Mouse (Mus musculus) limb, embryonic 11.5 days (tissue): ENCODE data around the gene 1700122O11Rik. TPM values are rescaled to one million over a fixed set of nuclear protein-coding genes. Genes with fewer than 3 reads are reported as not detected.

Experiments
- ATAC-seq: fragments of 200-750 bp; cut with Nextera tagmentation; 2 replicates; pipeline ENCODE4 v1.8.0; 2017; ENCODE audit warnings: low read depth; ENCODE audit not compliant: insufficient number of reproducible peaks, low FRiP score, low TSS enrichment
- DNase-seq: peaks from one replicate; pipeline ENCODE4 v3.0.0-alpha.2; 2015; ENCODE audit warnings: low spot score
- H3K27ac ChIP-seq: fragments of 300-500 bp; sonication (generic); replicated peaks from 2 replicates; pipeline ENCODE4 v1.5.1; 2014; ENCODE audit warnings: low read depth, mild to moderate bottlenecking, low read length
- H3K27me3 ChIP-seq: fragments of 300-500 bp; sonication (generic); 2 replicates; pipeline ENCODE4 v1.6.1; 2014; ENCODE audit warnings: mild to moderate bottlenecking, low read length, mixed read lengths; ENCODE audit not compliant: control insufficient read depth, insufficient read depth
- H3K36me3 ChIP-seq: fragments of 300-500 bp; sonication (generic); 2 replicates; pipeline ENCODE4 v1.6.1; 2014; ENCODE audit warnings: mild to moderate bottlenecking, low read length, moderate library complexity, mixed read lengths; ENCODE audit not compliant: control insufficient read depth, insufficient read depth
- H3K4me1 ChIP-seq: fragments of 300-500 bp; sonication (generic); 2 replicates; pipeline ENCODE4 v1.6.1; 2014; ENCODE audit warnings: low read length, mixed read lengths; ENCODE audit not compliant: control insufficient read depth, insufficient read depth
- H3K4me2 ChIP-seq: fragments of 300-500 bp; sonication (generic); 2 replicates; pipeline ENCODE4 v1.6.1; 2014; ENCODE audit warnings: low read depth, mild to moderate bottlenecking, moderate library complexity; ENCODE audit not compliant: severe bottlenecking
- H3K4me3 ChIP-seq: fragments of 300-500 bp; sonication (generic); 2 replicates; pipeline ENCODE4 v1.5.1; 2014; ENCODE audit warnings: low read depth, low read length
- H3K9ac ChIP-seq: fragments of 300-500 bp; sonication (generic); 2 replicates; pipeline ENCODE4 v1.6.1; 2014; ENCODE audit warnings: mild to moderate bottlenecking, low read length
- H3K9me3 ChIP-seq: fragments of 300-500 bp; sonication (generic); 2 replicates; pipeline ENCODE4 v1.6.1; 2016; ENCODE audit warnings: low read length; ENCODE audit not compliant: control insufficient read depth
- WGBS: fragments of 180-500 bp; shearing (Covaris S2); extraction: QIAGEN DNeasy Blood & Tissue Kit; methylation state at CpG from one replicate; pipeline ENCODE4 v1.1.7; 2014; 5-methylcytosine and 5-hydroxymethylcytosine counted together
- polyA plus RNA-seq: library from polyadenylated mRNA; unstranded; fragments of >200 nt; fragmentation: Nextera tagmentation; extraction: Ambion mirVana; gene quantifications from 2 replicates; pipeline ENCODE4 v1.2.1, GENCODE M21; 2014

1700122O11Rik gene
- polyA plus RNA-seq, 1 experiment from 2014 or later: not detected

DNA sequence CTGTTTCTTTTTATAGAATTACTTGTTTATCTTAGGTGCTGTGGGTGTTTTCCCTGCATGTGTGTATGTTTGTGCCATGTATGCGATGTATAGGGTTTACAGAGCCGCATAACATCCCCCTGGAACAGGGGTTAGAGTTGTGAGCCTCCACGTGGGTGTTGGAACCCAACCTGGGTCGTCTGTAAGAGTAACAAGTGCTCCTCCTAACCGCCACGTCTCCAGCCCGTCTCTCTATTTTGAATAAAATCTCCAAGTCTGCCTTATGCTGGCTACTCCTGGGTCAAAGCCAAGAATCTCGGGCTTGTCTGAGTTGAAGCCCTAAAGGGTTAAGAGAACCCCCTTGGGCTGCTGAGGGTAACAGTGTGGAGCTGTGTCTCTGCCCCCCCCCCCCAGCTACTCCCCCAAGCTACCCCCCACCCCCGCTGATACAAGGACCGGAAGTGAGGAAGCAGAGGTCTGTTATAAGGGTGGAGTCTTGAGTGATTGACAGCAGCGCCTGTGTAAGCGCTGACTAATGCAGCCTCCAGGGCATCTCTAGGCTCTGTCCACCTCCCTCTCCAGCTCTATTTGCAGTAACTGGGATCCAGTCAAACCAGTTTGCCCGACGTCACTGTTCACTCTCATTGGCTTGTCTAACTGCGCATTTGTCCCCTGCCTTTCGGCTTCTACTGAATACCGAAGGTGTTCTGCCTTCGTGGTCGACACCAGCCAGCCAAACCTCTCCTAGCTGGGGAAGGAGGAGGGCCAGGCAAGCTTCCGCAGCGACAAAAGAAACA, 36.3 kb downstream of the 1700122O11Rik start:
- peaks cover 16% of the 10 kb centered on the region; the same call in 1 of the 2 replicates for H3K4me1 ChIP-seq
- H3K36me3 ChIP-seq: no peaks in the 10 kb centered on the region
- peak overlapping the region; percentile 40 for H3K9ac ChIP-seq
- no peaks in the 10 kb centered on the region for H3K27me3 ChIP-seq
- H3K27ac ChIP-seq: no peak overlapping the region
- peak; percentile 63 for DNase-seq
- 8% methylated on average over 21 of the region's 21 CpGs for WGBS
- peak; percentile 67; the same call in 1 of the 2 replicates for ATAC-seq
- peak overlapping the region; percentile 47 for H3K4me2 ChIP-seq
- 0 out of 2 replicates have a peak overlapping the region, but pooled peaks have one; percentile 10 for H3K4me3 ChIP-seq
- no peaks in the 10 kb centered on the region for H3K9me3 ChIP-seq

GRCm38 (mm10) chr17:48001157-48001556, 36.9 kb downstream of the 1700122O11Rik start:
- no peak for DNase-seq
- H3K27me3 ChIP-seq: no peaks in the 10 kb centered on the region
- no peak for ATAC-seq
- peak overlapping the region; percentile 47; the same call in 1 of the 2 replicates for H3K4me2 ChIP-seq
- H3K9ac ChIP-seq: no peak overlapping the region
- no peak overlapping the region for H3K4me3 ChIP-seq
- 44% methylated on average over 7 of the region's 7 CpGs for WGBS
- H3K4me1 ChIP-seq: peaks cover 14% of the 10 kb centered on the region; the same call in 1 of the 2 replicates
- H3K27ac ChIP-seq: no peak overlapping the region
- no peaks in the 10 kb centered on the region for H3K9me3 ChIP-seq
- no peaks in the 10 kb centered on the region for H3K36me3 ChIP-seq

GRCm38 (mm10) chr17:47999812-48000211, 38.3 kb downstream of the 1700122O11Rik start:
- H3K36me3 ChIP-seq: no peaks in the 10 kb centered on the region
- H3K9ac ChIP-seq: no peak overlapping the region
- no peaks in the 10 kb centered on the region for H3K9me3 ChIP-seq
- WGBS: 52% methylated on average over 3 of the region's 3 CpGs
- DNase-seq: no peak
- no peak overlapping the region for H3K27ac ChIP-seq
- no peak for ATAC-seq
- no peaks in the 10 kb centered on the region for H3K27me3 ChIP-seq
- no peak overlapping the region for H3K4me3 ChIP-seq
- no peak overlapping the region for H3K4me2 ChIP-seq
- peaks cover 13% of the 10 kb centered on the region; the same call in 1 of the 2 replicates for H3K4me1 ChIP-seq

DNA sequence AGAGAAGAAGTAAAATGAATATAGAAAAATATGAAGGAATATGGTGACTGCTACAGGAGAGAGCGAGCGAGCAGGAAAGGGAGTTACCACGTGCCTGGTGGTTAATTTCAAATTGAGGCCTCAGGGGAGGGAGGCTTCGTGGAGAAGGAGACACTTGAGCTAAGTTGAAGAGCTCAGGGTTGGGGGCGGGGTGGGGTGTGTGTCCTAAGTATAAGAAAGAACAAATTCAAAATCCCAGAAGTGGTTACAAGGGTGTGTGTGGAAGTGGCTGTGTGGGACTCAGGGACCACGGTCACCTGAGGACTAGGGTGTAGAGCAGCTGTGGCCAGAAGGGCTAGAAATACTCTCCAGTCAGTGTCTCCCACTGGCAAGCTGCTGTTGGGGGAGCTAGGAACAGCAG, 38.7 kb downstream of the 1700122O11Rik start:
- H3K27me3 ChIP-seq: no peaks in the 10 kb centered on the region
- no peak overlapping the region for H3K4me3 ChIP-seq
- DNase-seq: no peak
- H3K9ac ChIP-seq: no peak overlapping the region
- no peak overlapping the region for H3K27ac ChIP-seq
- peaks cover 13% of the 10 kb centered on the region; the same call in 1 of the 2 replicates for H3K4me1 ChIP-seq
- no peaks in the 10 kb centered on the region for H3K36me3 ChIP-seq
- WGBS: 64% methylated on average over 6 of the region's 6 CpGs
- H3K4me2 ChIP-seq: no peak overlapping the region
- ATAC-seq: no peak
- H3K9me3 ChIP-seq: no peaks in the 10 kb centered on the region

- H3K9ac ChIP-seq: no peak overlapping the region
- no peak overlapping the region for H3K4me2 ChIP-seq
- ATAC-seq (no peak), DNase-seq (no peak)
- no peaks in the 10 kb centered on the region for H3K36me3 ChIP-seq
- H3K4me3 ChIP-seq: no peak overlapping the region
- no peak overlapping the region for H3K27ac ChIP-seq
- H3K27me3 ChIP-seq: no peaks in the 10 kb centered on the region
- H3K4me1 ChIP-seq: peaks cover 13% of the 10 kb centered on the region; the same call in 1 of the 2 replicates
- WGBS: 57% methylated on average over 3 of the region's 3 CpGs
- H3K9me3 ChIP-seq: no peaks in the 10 kb centered on the region
Measured at GRCm38 (mm10) chr17:47997806-47998205, 40.3 kb downstream of the 1700122O11Rik start.

DNA sequence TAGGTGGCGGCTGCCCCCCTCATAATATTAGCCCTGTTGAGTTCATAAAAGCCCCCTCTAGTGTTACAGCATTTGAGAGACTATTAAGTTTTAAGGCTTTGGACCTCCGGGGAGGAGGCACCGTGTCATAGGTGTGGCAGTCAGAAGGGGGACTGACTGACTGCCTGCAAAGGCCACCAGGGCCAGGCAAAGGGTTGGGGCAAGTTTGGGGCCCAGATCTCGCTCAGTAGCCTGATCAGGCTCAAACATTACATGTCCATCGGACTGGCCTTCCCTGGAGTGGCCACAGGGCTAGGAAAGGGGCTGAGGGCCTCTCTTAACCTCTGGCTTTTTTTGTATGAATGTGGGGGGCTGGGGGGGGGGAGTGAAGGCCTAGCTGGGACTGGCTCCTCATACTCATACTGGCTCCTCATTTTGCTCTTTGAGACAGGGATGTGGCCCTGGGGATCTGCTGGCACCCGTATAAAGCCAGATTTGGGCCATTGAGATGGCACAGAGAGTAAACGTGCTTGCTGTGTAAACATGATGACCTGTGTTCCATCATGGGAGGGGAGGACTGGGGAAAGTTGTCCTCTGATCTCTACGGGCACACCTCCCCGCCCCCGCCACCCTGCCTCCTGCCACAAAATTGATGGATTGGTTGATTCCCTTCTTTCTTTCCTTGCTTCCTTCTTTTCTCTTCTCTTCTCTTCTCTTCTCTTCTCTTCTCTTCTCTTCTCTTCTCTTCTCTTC, 47.5 kb downstream of the 1700122O11Rik start:
- 14% methylated on average over 10 of the region's 10 CpGs for WGBS
- ATAC-seq (0 out of 2 replicates have a peak, but pooled peaks have one; percentile 33), DNase-seq (no peak)
- no peak overlapping the region; the same call in 1 of the 2 replicates for H3K4me2 ChIP-seq
- no peak overlapping the region for H3K9ac ChIP-seq
- H3K9me3 ChIP-seq: no peaks in the 10 kb centered on the region
- H3K27me3 ChIP-seq: no peaks in the 10 kb centered on the region; the same call in 1 of the 2 replicates
- no peak overlapping the region for H3K4me3 ChIP-seq
- H3K4me1 ChIP-seq: peaks cover 30% of the 10 kb centered on the region
- H3K36me3 ChIP-seq: no peaks in the 10 kb centered on the region
- H3K27ac ChIP-seq: peak overlapping the region; percentile 81

- H3K9ac ChIP-seq: no peak overlapping the region
- no peak overlapping the region for H3K4me3 ChIP-seq
- DNase-seq (peak; percentile 80), ATAC-seq (peak; percentile 61; the same call in 1 of the 2 replicates)
- WGBS: 4% methylated on average over 8 of the region's 8 CpGs
- peaks cover 30% of the 10 kb centered on the region for H3K4me1 ChIP-seq
- no peaks in the 10 kb centered on the region for H3K9me3 ChIP-seq
- H3K27ac ChIP-seq: peak overlapping the region; percentile 81
- H3K36me3 ChIP-seq: no peaks in the 10 kb centered on the region
- peak overlapping the region; percentile 5; the same call in 1 of the 2 replicates for H3K4me2 ChIP-seq
- no peaks in the 10 kb centered on the region; the same call in 1 of the 2 replicates for H3K27me3 ChIP-seq
Measured at GRCm38 (mm10) chr17:47989951-47990378, 48.1 kb downstream of the 1700122O11Rik start.

GRCm38 (mm10) chr17:47988811-47989210, 49.3 kb downstream of the 1700122O11Rik start:
- DNase-seq (peak; percentile 87), ATAC-seq (peak; percentile 82)
- Histone ChIP-seq H3K4me3 (no peak overlapping the region), H3K9ac (no peak overlapping the region), H3K9me3 (no peaks in the 10 kb centered on the region), H3K4me1 (peaks cover 30% of the 10 kb centered on the region), H3K27ac (peak overlapping the region; percentile 81), H3K4me2 (no peak overlapping the region), H3K36me3 (no peaks in the 10 kb centered on the region), H3K27me3 (no peaks in the 10 kb centered on the region; the same call in 1 of the 2 replicates)
- 8% methylated on average over 8 of the region's 8 CpGs for WGBS
